Mouse (Mus musculus): ENCODE measurements around the gene Foxp1. TPM values are rescaled to one million over a fixed set of nuclear protein-coding genes. Genes with fewer than 3 reads are reported as not detected.

Foxp1 gene
- 10 to 100 TPM; 39.0 to 40.6 TPM for total RNA-seq (2021)
- long read RNA-seq, experiment 1, partial matches to known transcripts, result 1 of 10 reads
- long read RNA-seq, experiment 1, other reads (novel, unspliced or antisense), result 7 of 10 reads
- long read RNA-seq, experiment 2, partial matches to known transcripts, result 2 of 5 reads
- long read RNA-seq, experiment 2, other reads (novel, unspliced or antisense), result 2 of 5 reads

- DNase-seq, result peak; percentile 80 to 82
Observed at GRCm38 (mm10) chr6:99522359-99523108, at the start of gene Foxp1. TSS of gene Foxp1 (minus strand) at chr6:99522721.

GRCm38 (mm10) chr6:99572071-99572470 is 49.5 kb upstream of the Foxp1 start:
- no peak for DNase-seq

- no peak for DNase-seq
Observed at GRCm38 (mm10) chr6:99566921-99567320, 44.4 kb upstream of the Foxp1 start.

DNA sequence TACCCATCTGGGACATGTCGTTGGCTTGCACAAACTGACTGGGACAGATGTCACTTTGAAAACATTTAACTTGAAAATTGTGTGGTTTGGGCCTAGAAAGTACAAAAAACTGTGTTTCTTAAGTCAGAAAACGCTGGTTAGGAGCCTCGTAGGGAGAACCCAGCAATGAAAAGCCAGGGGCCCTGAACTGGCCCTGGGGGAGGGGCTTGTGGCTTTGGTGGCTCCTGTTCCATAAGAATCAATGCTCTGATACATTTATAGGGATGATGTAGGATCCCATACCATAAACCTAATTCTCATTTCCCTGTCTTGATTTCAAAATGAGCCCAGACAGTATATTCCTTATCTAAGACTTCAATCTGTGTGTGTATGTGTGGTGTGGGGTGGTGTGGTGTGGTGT is 42.2 kb upstream of the Foxp1 start:
- DNase-seq, result no peak

GRCm38 (mm10) chr6:99556950-99557349 is 34.4 kb upstream of the Foxp1 start:
- no peak for DNase-seq

- DNase-seq, result peak; percentile 46 to 65
Observed at GRCm38 (mm10) chr6:99552816-99553215, 30.3 kb upstream of the Foxp1 start.

- DNase-seq, result no peak
Observed at GRCm38 (mm10) chr6:99546416-99546815, 23.9 kb upstream of the Foxp1 start.

- no peak for DNase-seq
Observed at GRCm38 (mm10) chr6:99545437-99545836, 22.9 kb upstream of the Foxp1 start.

DNA sequence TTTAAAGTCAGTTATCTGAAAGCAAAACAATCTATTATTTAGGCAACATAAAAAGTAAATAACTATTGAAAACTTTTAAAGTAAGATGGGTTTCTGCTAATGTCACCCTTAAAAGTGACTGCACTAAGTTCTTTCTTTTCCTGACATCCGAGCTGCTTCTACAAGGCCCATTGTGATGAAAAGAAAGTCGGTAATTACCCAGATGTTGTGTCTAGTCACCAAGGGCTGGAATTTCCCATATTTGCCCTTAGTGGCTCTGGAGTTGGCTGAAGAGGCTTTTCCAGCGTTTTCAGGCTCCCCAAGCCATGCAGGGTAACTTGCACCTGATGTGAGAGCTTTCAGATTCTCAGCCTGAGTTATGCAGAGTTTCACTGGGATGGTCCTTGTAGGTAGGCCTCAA is 18.6 kb upstream of the Foxp1 start:
- DNase-seq, result no peak

DNA sequence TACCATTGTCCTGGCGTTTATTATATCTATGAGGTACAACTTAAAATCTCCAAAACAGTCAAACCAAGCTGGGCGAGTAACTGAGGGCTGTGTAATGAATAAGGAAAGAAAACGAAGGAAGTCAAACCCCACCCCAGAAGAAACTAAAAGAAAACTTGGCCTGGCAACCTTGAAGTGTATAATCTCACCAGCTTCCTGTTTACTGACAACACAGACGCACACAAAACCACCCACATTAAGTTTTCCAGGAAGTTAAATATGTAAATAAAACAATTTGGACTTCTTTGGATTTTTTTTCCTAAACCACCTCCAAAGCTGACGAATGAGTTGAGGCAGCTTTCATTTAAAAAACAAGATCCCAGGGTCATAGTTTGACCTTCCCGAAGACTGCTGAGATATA is 18.1 kb upstream of the Foxp1 start:
- no peak for DNase-seq

GRCm38 (mm10) chr6:99540146-99540545 is 17.6 kb upstream of the Foxp1 start:
- DNase-seq, result no peak

GRCm38 (mm10) chr6:99538194-99538941 is 15.8 kb upstream of the Foxp1 start:
- no peak for DNase-seq

DNA sequence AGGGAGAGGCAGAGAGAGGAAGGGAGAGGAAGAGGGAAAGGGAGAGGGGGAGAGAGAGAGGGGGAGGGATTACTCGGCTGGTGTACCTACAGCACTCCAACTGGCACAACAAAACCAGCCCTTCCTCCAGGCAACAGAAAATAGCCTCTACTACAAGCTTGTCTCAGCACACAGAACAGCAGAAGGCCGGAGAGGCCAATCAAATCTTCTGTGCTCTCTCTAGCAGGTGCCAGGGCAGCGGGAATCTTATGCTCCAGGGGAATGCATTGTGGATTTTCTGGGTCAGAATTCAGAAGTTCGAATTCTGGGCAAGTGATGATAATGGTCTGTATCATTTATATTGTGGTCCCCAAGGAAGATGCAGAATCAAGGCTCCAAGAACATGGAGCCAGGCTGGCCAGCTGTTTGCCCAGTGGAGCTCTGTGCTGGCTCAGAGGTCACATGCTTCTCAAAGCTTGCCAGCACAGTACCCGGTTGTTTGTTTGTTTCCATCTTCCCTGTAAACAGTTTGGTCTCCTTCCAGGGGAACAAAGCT is 11.8 kb upstream of the Foxp1 start:
- DNase-seq, result no peak

GRCm38 (mm10) chr6:99532458-99532857 is 9.9 kb upstream of the Foxp1 start:
- no peak for DNase-seq

GRCm38 (mm10) chr6:99528972-99529371 is 6.5 kb upstream of the Foxp1 start:
- DNase-seq, result no peak

- DNase-seq, result no peak
Observed at GRCm38 (mm10) chr6:99527457-99528105, 5.1 kb upstream of the Foxp1 start.

- peak in 1 of 2 experiments; percentile 36 for DNase-seq
Observed at GRCm38 (mm10) chr6:99525351-99525750, 2.8 kb upstream of the Foxp1 start.

GRCm38 (mm10) chr6:99523679-99524370 is 1.3 kb upstream of the Foxp1 start:
- no peak for DNase-seq

GRCm38 (mm10) chr6:99523109-99523632 is 650 bp upstream of the Foxp1 start:
- peak; percentile 80 to 86 for DNase-seq

- peak; percentile 60 to 66 for DNase-seq
Observed at GRCm38 (mm10) chr6:99521641-99522358, 721 bp downstream of the Foxp1 start.

Data from adrenal gland, postnatal 36 days (tissue).